Mouse (Mus musculus) brown adipose tissue, adult 24 weeks (tissue): ENCODE measurements around the gene Mgat5. TPM values are rescaled to one million over a fixed set of nuclear protein-coding genes. Genes with fewer than 3 reads are reported as not detected.

ENCODE experiments used
- H3K27ac ChIP-seq: fragments of 200-500 bp; replicated peaks from 2 replicates; pipeline ENCODE4 v1.5.1; 2012; ENCODE audit warnings: low read depth, mild to moderate bottlenecking, low read length
- H3K4me1 ChIP-seq: fragments of 200-500 bp; 2 replicates; pipeline ENCODE4 v1.6.1; 2012; ENCODE audit warnings: low read length, mixed read lengths; ENCODE audit not compliant: control insufficient read depth, insufficient read depth, insufficient read length
- H3K4me3 ChIP-seq: fragments of 200-500 bp; 2 replicates; pipeline ENCODE4 v1.5.1; 2012; ENCODE audit warnings: low read depth, mild to moderate bottlenecking, low read length, moderate library complexity; ENCODE audit not compliant: insufficient read depth
- polyA plus RNA-seq: library from polyadenylated mRNA; stranded (reverse); fragments of >200 nt; gene quantifications from 2 replicates; pipeline ENCODE4 v1.2.4, GENCODE M21; 2012; ENCODE audit not compliant: missing spikeins, insufficient read depth, insufficient read length

Mgat5 gene
- polyA plus RNA-seq = 2.2 and 2.7 TPM in 2 replicates

- peak within 1 kb of the TSS; percentile 94 for H3K4me3 ChIP-seq
- no peaks in the 10 kb centered on the region; the same call in 1 of the 2 replicates for H3K4me1 ChIP-seq
- H3K27ac ChIP-seq = peak within 1 kb of the TSS; percentile 90
Measured at GRCm38 (mm10) chr1:127204817-127205485, at the start of gene Mgat5. Gene Mgat5 (plus strand): TSS chr1:127205015.

DNA sequence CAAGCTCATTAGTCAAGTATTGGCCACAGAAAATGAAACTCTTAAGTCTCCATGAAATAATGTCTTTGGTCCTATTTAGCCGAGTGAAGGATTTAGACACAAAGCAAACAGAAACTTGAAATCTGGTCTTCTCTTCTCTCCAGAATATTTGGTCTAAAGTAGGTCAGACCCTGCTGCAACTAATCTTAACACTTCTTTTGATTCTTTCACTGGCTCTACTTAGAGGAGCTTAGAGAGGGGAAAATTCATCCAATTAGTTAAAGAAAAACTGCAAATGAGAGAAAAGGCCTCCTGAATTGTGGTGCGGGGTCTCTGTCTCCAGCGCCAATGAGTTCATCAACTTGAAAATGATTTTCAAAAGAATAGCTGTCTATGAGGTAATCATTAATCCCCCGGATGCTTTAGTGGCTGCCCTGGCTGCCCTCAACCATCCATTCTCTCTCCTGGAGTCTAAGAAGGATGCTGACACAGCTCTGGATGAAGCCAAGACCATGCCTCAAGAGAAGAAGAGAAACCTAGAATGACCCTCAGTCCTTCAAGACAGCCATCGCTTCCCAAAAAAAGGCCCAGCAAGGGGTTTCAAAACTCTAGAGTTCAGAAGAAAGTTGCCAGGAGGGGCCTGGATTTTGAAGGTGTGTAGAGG lies 44.6 kb upstream of the Mgat5 start:
- Histone ChIP-seq H3K4me3 (no peak overlapping the region), H3K27ac (no peak overlapping the region), H3K4me1 (no peaks in the 10 kb centered on the region)

- Histone ChIP-seq H3K4me1 (no peaks in the 10 kb centered on the region), H3K4me3 (no peak overlapping the region), H3K27ac (no peak overlapping the region)
Measured at GRCm38 (mm10) chr1:127164589-127165160, 40.1 kb upstream of the Mgat5 start.

- no peak overlapping the region for H3K4me3 ChIP-seq
- no peaks in the 10 kb centered on the region for H3K4me1 ChIP-seq
- H3K27ac ChIP-seq = no peak overlapping the region
Measured at GRCm38 (mm10) chr1:127166521-127166920, 38.3 kb upstream of the Mgat5 start.

DNA sequence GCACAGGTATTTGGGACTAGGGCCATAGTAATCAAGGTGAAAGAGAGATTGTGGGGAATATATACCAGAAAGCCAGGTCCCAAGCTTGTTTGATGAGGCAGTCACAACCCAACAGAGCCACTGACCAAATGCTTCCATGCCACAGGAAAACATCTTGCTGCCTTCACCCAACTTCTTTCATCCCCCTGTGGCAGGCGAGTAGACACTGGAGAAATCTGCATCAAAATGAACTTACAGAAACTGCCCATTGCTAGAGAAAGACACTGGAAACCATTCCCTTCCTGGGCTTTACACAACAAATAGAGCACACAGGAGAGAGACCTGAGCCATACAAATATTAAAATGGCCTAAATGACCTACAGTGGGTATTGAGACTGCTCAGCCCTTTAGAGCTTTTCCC lies 37.2 kb upstream of the Mgat5 start:
- no peaks in the 10 kb centered on the region for H3K4me1 ChIP-seq
- H3K27ac ChIP-seq = no peak overlapping the region
- H3K4me3 ChIP-seq = no peak overlapping the region

- H3K4me3 ChIP-seq = no peak overlapping the region
- no peak overlapping the region for H3K27ac ChIP-seq
- no peaks in the 10 kb centered on the region for H3K4me1 ChIP-seq
Measured at GRCm38 (mm10) chr1:127168205-127168604, 36.6 kb upstream of the Mgat5 start.

DNA sequence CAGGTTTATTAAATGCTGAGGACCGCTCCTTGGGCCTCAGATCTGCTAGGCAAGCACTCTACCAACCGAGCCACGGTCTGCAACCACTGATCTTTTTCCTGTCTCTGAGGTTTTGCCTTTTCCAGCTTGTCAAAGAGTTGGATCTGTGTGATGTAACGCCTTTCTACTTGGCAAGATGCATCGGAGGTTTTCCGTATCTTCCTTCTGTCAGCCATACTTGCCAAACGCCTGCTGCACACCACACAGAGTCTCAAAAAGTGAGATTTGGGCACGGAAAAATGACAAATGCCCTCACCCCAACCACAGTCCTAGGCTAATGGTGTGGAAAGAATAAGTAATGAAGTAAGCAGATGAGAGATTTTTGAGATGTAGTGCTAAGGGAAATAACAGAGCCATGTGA lies 35.3 kb upstream of the Mgat5 start:
- no peaks in the 10 kb centered on the region for H3K4me1 ChIP-seq
- H3K27ac ChIP-seq = no peak overlapping the region
- no peak overlapping the region for H3K4me3 ChIP-seq

GRCm38 (mm10) chr1:127171361-127171760 lies 33.5 kb upstream of the Mgat5 start:
- Histone ChIP-seq H3K4me1 (no peaks in the 10 kb centered on the region), H3K27ac (no peak overlapping the region), H3K4me3 (no peak overlapping the region)

GRCm38 (mm10) chr1:127173448-127173847 lies 31.4 kb upstream of the Mgat5 start:
- H3K27ac ChIP-seq = no peak overlapping the region
- H3K4me3 ChIP-seq = no peak overlapping the region
- H3K4me1 ChIP-seq = no peaks in the 10 kb centered on the region

- Histone ChIP-seq H3K27ac (no peak overlapping the region), H3K4me1 (no peaks in the 10 kb centered on the region), H3K4me3 (no peak overlapping the region)
Measured at GRCm38 (mm10) chr1:127192396-127192795, 12.4 kb upstream of the Mgat5 start.

GRCm38 (mm10) chr1:127199186-127199585 lies 5.6 kb upstream of the Mgat5 start:
- no peak overlapping the region for H3K27ac ChIP-seq
- no peak overlapping the region for H3K4me3 ChIP-seq
- no peaks in the 10 kb centered on the region for H3K4me1 ChIP-seq

GRCm38 (mm10) chr1:127202360-127202759 lies 2.5 kb upstream of the Mgat5 start:
- no peak overlapping the region for H3K4me3 ChIP-seq
- no peaks in the 10 kb centered on the region; the same call in 1 of the 2 replicates for H3K4me1 ChIP-seq
- H3K27ac ChIP-seq = no peak overlapping the region

- Histone ChIP-seq H3K4me1 (no peaks in the 10 kb centered on the region; the same call in 1 of the 2 replicates), H3K4me3 (no peak overlapping the region)
Measured at GRCm38 (mm10) chr1:127203231-127203764, 1.5 kb upstream of the Mgat5 start.

GRCm38 (mm10) chr1:127205501-127206019 lies 745 bp downstream of the Mgat5 start:
- 0 out of 2 replicates have a peak overlapping the region, but pooled peaks have one; percentile 11 for H3K27ac ChIP-seq

More at GRCm38 (mm10) chr1:127203231-127203764, 1.5 kb upstream of the Mgat5 start:
- H3K27ac ChIP-seq = no peak overlapping the region

GRCm38 (mm10) chr1:127206020-127206641 lies 1.3 kb downstream of the Mgat5 start:
- H3K27ac ChIP-seq = no peak overlapping the region
- no peaks in the 10 kb centered on the region; the same call in 1 of the 2 replicates for H3K4me1 ChIP-seq

More at GRCm38 (mm10) chr1:127205501-127206019, 745 bp downstream of the Mgat5 start:
- peak overlapping the region; percentile 94 for H3K4me3 ChIP-seq
- H3K4me1 ChIP-seq = no peaks in the 10 kb centered on the region; the same call in 1 of the 2 replicates

More at GRCm38 (mm10) chr1:127206020-127206641, 1.3 kb downstream of the Mgat5 start:
- peak overlapping the region; percentile 94 for H3K4me3 ChIP-seq
